Mouse (Mus musculus) CH12.LX (cell line): ENCODE results near the gene Tacr1. TPM values are rescaled to one million over a fixed set of nuclear protein-coding genes. Genes with fewer than 3 reads are reported as not detected.

Source experiments
- DNase-seq: peaks from one replicate; pipeline ENCODE4 v3.0.0-alpha.2; 2013; ENCODE audit errors: extremely low read depth
- H3K27ac ChIP-seq: 2 replicates; pipeline ENCODE4 v1.5.1; 2012; ENCODE audit warnings: low read depth, mild to moderate bottlenecking, control low read depth, moderate library complexity; ENCODE audit not compliant: insufficient read depth
- H3K27me3 ChIP-seq: replicated peaks from 2 replicates; pipeline ENCODE3; 2012; ENCODE audit warnings: inconsistent platforms
- H3K36me3 ChIP-seq, 2 experiments: replicated peaks in 1 of 2; 2 replicates each; pipeline versions ENCODE3 to v1.6.1; 2012; ENCODE audit warnings: inconsistent platforms in 1 of 2, low read length in 1 of 2, mild to moderate bottlenecking in 1 of 2, mixed read lengths in 1 of 2, moderate library complexity in 1 of 2; ENCODE audit not compliant: control insufficient read depth in 1 of 2, insufficient read depth in 1 of 2
- H3K4me1 ChIP-seq, 2 experiments: 2 replicates each; pipeline ENCODE4 v1.6.1; 2012; ENCODE audit warnings: inconsistent platforms in 1 of 2, moderate library complexity in 1 of 2; ENCODE audit not compliant: insufficient read depth in 2 of 2, control insufficient read depth in 1 of 2
- H3K4me2 ChIP-seq: 2 replicates; pipeline ENCODE4 v1.6.1; 2012; ENCODE audit warnings: low read depth, mild to moderate bottlenecking, control low read depth; ENCODE audit not compliant: poor library complexity, insufficient read depth, severe bottlenecking
- H3K4me3 ChIP-seq, 3 experiments: fragments of 150-350 bp in 1 of 3; sonication (generic) in 1 of 3; replicated peaks in 1 of 3; 2 replicates each; pipeline versions ENCODE3 to v1.5.1; 2011 to 2012; ENCODE audit warnings: low read depth in 2 of 3, low read length in 2 of 3, mild to moderate bottlenecking in 2 of 3, moderate library complexity in 2 of 3, control low read depth in 1 of 3, improper control_type of control experiment in 1 of 3, inconsistent platforms in 1 of 3, mixed read lengths in 1 of 3; ENCODE audit not compliant: poor library complexity in 1 of 3
- H3K79me2 ChIP-seq: replicated peaks from 2 replicates; pipeline ENCODE4 v1.6.1; 2012; ENCODE audit warnings: mild to moderate bottlenecking, moderate library complexity; ENCODE audit not compliant: control insufficient read depth, poor library complexity, insufficient read depth, severe bottlenecking; ENCODE audit errors: extremely low read depth
- H3K9ac ChIP-seq: 2 replicates; pipeline ENCODE4 v1.6.1; 2012; ENCODE audit warnings: low read depth, mild to moderate bottlenecking, control low read depth, moderate library complexity; ENCODE audit not compliant: insufficient read depth
- H3K9me3 ChIP-seq: replicated peaks from 2 replicates; pipeline ENCODE3; 2012; ENCODE audit warnings: low read length, inconsistent platforms, mixed read lengths
- BHLHE40 ChIP-seq: IDR thresholded peaks from 2 replicates; pipeline ENCODE4 v1.6.1; 2011; ENCODE audit warnings: mild to moderate bottlenecking, low read depth, low read length, improper control_type of control experiment
- CHD1 ChIP-seq: IDR thresholded peaks from 2 replicates; pipeline ENCODE4 v1.6.1; 2012; ENCODE audit warnings: low read depth, low read length, improper control_type of control experiment, inconsistent platforms
- E2F4 ChIP-seq: IDR thresholded peaks from 2 replicates; pipeline ENCODE4 v1.6.1; 2011; ENCODE audit warnings: low read depth, low read length, improper control_type of control experiment; ENCODE audit not compliant: insufficient replicate concordance
- ELF1 ChIP-seq: IDR thresholded peaks from 2 replicates; pipeline ENCODE4 v1.6.1; 2014; ENCODE audit warnings: low read depth, mild to moderate bottlenecking, inconsistent platforms, low read length, improper control_type of control experiment
- HCFC1 ChIP-seq: IDR thresholded peaks from 2 replicates; pipeline ENCODE4 v1.6.1; 2012; ENCODE audit warnings: low read depth, mild to moderate bottlenecking, inconsistent platforms, low read length, improper control_type of control experiment
- IRF4 ChIP-seq: IDR thresholded peaks from 2 replicates; pipeline ENCODE4 v1.6.1; 2014; ENCODE audit warnings: low read depth, mild to moderate bottlenecking, inconsistent platforms, low read length, improper control_type of control experiment
- JUN ChIP-seq: IDR thresholded peaks from 2 replicates; pipeline ENCODE4 v1.6.1; 2011; ENCODE audit warnings: low read depth, mild to moderate bottlenecking, low read length, improper control_type of control experiment, moderate library complexity; ENCODE audit not compliant: insufficient read depth
- JUND ChIP-seq: conservative IDR thresholded peaks from 2 replicates; pipeline ENCODE4 v1.6.1; 2011; ENCODE audit warnings: low read depth, low read length, improper control_type of control experiment
- MAFK ChIP-seq: IDR thresholded peaks from 2 replicates; pipeline ENCODE4 v1.6.1; 2011; ENCODE audit warnings: low read length, improper control_type of control experiment; ENCODE audit not compliant: insufficient replicate concordance
- MXI1 ChIP-seq: IDR thresholded peaks from 2 replicates; pipeline ENCODE4 v1.6.1; 2011; ENCODE audit warnings: mild to moderate bottlenecking, low read depth, low read length, improper control_type of control experiment
- NELFE ChIP-seq: IDR thresholded peaks from 2 replicates; pipeline ENCODE4 v1.6.1; 2011; ENCODE audit warnings: low read depth, low read length, improper control_type of control experiment
- NRF1 ChIP-seq: IDR thresholded peaks from 2 replicates; pipeline ENCODE4 v1.6.1; 2014; ENCODE audit warnings: low read depth, mild to moderate bottlenecking, inconsistent platforms, low read length, improper control_type of control experiment, moderate library complexity
- POLR2AphosphoS2 ChIP-seq: IDR thresholded peaks from 2 replicates; pipeline ENCODE4 v1.6.1; 2011; ENCODE audit warnings: low read depth, low read length, improper control_type of control experiment
- RAD21 ChIP-seq: IDR thresholded peaks from 2 replicates; pipeline ENCODE4 v1.6.1; 2011; ENCODE audit warnings: low read depth, mild to moderate bottlenecking, low read length, improper control_type of control experiment, moderate library complexity
- RCOR1 ChIP-seq: conservative IDR thresholded peaks from 2 replicates; pipeline ENCODE4 v1.6.1; 2012; ENCODE audit warnings: low read depth, mild to moderate bottlenecking, inconsistent platforms, low read length, improper control_type of control experiment
- SMC3 ChIP-seq: IDR thresholded peaks from 2 replicates; pipeline ENCODE4 v1.6.1; 2011; ENCODE audit warnings: low read depth, low read length, improper control_type of control experiment
- TBP ChIP-seq: conservative IDR thresholded peaks from 2 replicates; pipeline ENCODE4 v1.6.1; 2011; ENCODE audit warnings: low read depth, low read length, improper control_type of control experiment
- TCF12 ChIP-seq: IDR thresholded peaks from 2 replicates; pipeline ENCODE4 v1.6.1; 2014; ENCODE audit warnings: low read depth, mild to moderate bottlenecking, inconsistent platforms, low read length, improper control_type of control experiment
- UBTF ChIP-seq: IDR thresholded peaks from 2 replicates; pipeline ENCODE4 v1.6.1; 2012; ENCODE audit warnings: low read depth, mild to moderate bottlenecking, inconsistent platforms, low read length, improper control_type of control experiment, moderate library complexity
- ZC3H11A ChIP-seq: IDR thresholded peaks from 2 replicates; pipeline ENCODE4 v1.6.1; 2012; ENCODE audit warnings: low read depth, mild to moderate bottlenecking, inconsistent platforms, low read length, improper control_type of control experiment
- ZMIZ1 ChIP-seq: IDR thresholded peaks from 2 replicates; pipeline ENCODE4 v1.6.1; 2012; ENCODE audit warnings: low read depth, mild to moderate bottlenecking, inconsistent platforms, low read length, improper control_type of control experiment
- dilution Hi-C: fragments of 300-500 bp; cut with MboI; formaldehyde crosslinking; loops from 2 replicates; pipeline ENCODE4 v1.14.3; 2020; ENCODE audit warnings: low sequenced_read_pairs; ENCODE audit not compliant: extremely low pct_unique_long_range_greater_than_20kb, extremely low pct_ligation_motif_present
- in situ Hi-C: fragments of 300-500 bp; cut with MboI; formaldehyde crosslinking; loops from 3 replicates; pipeline ENCODE4 v1.14.3; 2019; ENCODE audit warnings: low sequenced_read_pairs, low pct_ligation_motif_present, low pct_unique_long_range_greater_than_20kb, mixed read lengths
- polyA plus RNA-seq: library from polyadenylated mRNA; unstranded; fragments of >175 nt; gene quantifications from 2 replicates; pipeline ENCODE4 v1.2.1, GENCODE M21; 2012; ENCODE audit warnings: low read depth; ENCODE audit not compliant: insufficient read length
- total RNA-seq, 2 experiments: library from RNA; depleted of rRNA; stranded (reverse); fragments of 300-350 nt in 1 of 2; fragments of >200 nt in 1 of 2; gene quantifications; 2 replicates each; pipeline ENCODE4 v1.2.3; 2012 to 2014

The Tacr1 gene
- total and polyA plus RNA-seq, 3 experiments: not detected

GRCm38 (mm10) chr6:82519626-82520025 is 117.5 kb downstream of the Tacr1 start:
- DNase-seq: no peak
- H3K36me3 ChIP-seq: no peaks in the 10 kb centered on the region
- no peak for TF ChIP-seq E2F4
- TF ChIP-seq RAD21: no peak
- TF ChIP-seq ZMIZ1: no peak
- TF ChIP-seq ZC3H11A: no peak
- TF ChIP-seq SMC3: no peak
- TF ChIP-seq TBP: no peak
- TF ChIP-seq MAFK: no peak
- TF ChIP-seq UBTF: no peak
- no peaks in the 10 kb centered on the region for H3K79me2 ChIP-seq
- in situ Hi-C loops (no loop called here), dilution Hi-C loops (no loop called here)
- peaks cover 20% of the 10 kb centered on the region for H3K27me3 ChIP-seq
- H3K9ac ChIP-seq: no peak overlapping the region
- no peak overlapping the region for H3K4me3 ChIP-seq
- H3K27ac ChIP-seq: no peak overlapping the region
- H3K4me2 ChIP-seq: no peak overlapping the region
- no peaks in the 10 kb centered on the region for H3K4me1 ChIP-seq
- H3K9me3 ChIP-seq: no peaks in the 10 kb centered on the region

GRCm38 (mm10) chr6:82522567-82522966 is 120.4 kb downstream of the Tacr1 start:
- no peak for DNase-seq
- Histone ChIP-seq H3K79me2 (no peaks in the 10 kb centered on the region), H3K4me2 (no peak overlapping the region), H3K27me3 (peaks cover 40% of the 10 kb centered on the region)
- TF ChIP-seq HCFC1: no peak
- TF ChIP-seq MXI1: no peak
- no peak for TF ChIP-seq JUN
- TF ChIP-seq ZC3H11A: no peak
- no peak for TF ChIP-seq ELF1
- no peak for TF ChIP-seq IRF4
- TF ChIP-seq POLR2AphosphoS2: no peak
- TF ChIP-seq TBP: no peak
- no peak for TF ChIP-seq ZMIZ1
- TF ChIP-seq RCOR1: no peak
- TF ChIP-seq NELFE: no peak
- no peak for TF ChIP-seq CHD1
- no peak for TF ChIP-seq TCF12
- TF ChIP-seq JUND: no peak
- no peak for TF ChIP-seq NRF1
- TF ChIP-seq BHLHE40: no peak
- TF ChIP-seq E2F4: no peak
- TF ChIP-seq, all 38 proteins: peak for 0
- Histone ChIP-seq H3K9ac (no peak overlapping the region), H3K9me3 (no peaks in the 10 kb centered on the region), H3K4me1 (no peaks in the 10 kb centered on the region), H3K4me3 (no peak overlapping the region), H3K36me3 (no peaks in the 10 kb centered on the region), H3K27ac (no peak overlapping the region)
- dilution Hi-C loops (no loop called here), in situ Hi-C loops (no loop called here)
